ENCODE assay signal across 9 mouse cellular contexts in the genomic region with DNA sequence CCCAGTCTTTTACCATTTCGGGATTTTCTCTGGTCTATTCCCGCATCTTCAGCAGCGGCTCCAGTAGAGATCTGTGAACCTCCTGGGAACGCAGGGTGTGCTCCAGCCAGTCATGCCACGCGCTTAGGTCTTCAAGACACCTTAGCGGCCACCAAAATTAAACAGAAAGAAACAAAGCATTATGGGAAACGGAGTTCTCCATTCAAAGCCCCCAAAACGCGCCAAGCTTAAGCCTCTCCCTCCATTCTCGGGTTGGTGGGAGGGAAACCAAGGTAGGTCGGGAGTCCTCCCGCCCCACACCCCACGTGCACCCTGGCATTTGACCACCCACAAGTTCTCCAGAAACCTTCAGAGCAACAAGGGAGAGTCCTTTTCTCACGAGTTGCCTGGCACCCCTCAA. TPM values are rescaled to one million over a fixed set of nuclear protein-coding genes. Genes with fewer than 3 reads are reported as not detected.
DNase-seq lines count a peak whose midpoint lies in the region; ATAC-seq and TF ChIP-seq lines count a peak whose summit lies in the region.
"Had no signal": no experiment of that assay in that cellular context is flagged by ENCODE, and none has a peak within 500 bp of the region (broad histone marks: within the 10 kb centered on the region; RNA-seq: fewer than 3 reads in every experiment).

No protein-coding gene starts in this region.

- no peaks in the 10 kb centered on the region for H3K4me1 ChIP-seq in heart, embryonic 11.5 days (ENCODE audit: control insufficient read depth, insufficient read depth, low read length)
- no peaks in the 10 kb centered on the region for H3K4me1 ChIP-seq in heart, adult 2 months (ENCODE audit: control insufficient read depth, insufficient read depth, low read length)
- H3K4me1 ChIP-seq in hindbrain, embryonic 11.5 days (replicated peaks; ENCODE audit: control insufficient read depth, insufficient read depth, low read length): no peaks in the 10 kb centered on the region
- H3K4me1 ChIP-seq in midbrain, embryonic 15.5 days: peaks cover 4% of the 10 kb centered on the region; the same call in 1 of the 2 replicates

- WGBS in heart, embryonic 11.5 days (ENCODE audit: insufficient replicate concordance): 11% methylated on average over 15 of the region's 15 CpGs
- 15% methylated on average over 15 of the region's 15 CpGs for WGBS in heart, adult 2 months
- 16% methylated on average over 12 of the region's 15 CpGs for WGBS in hindbrain, embryonic 11.5 days
- 21% methylated on average over 15 of the region's 15 CpGs for WGBS in midbrain, embryonic 15.5 days

- no peaks in the 10 kb centered on the region for H3K9me3 ChIP-seq in heart, embryonic 11.5 days (replicated peaks; ENCODE audit: control insufficient read depth, low read length)
- H3K9me3 ChIP-seq in hindbrain, embryonic 11.5 days (ENCODE audit: control insufficient read depth, low read length): no peaks in the 10 kb centered on the region
- no peaks in the 10 kb centered on the region for H3K9me3 ChIP-seq in midbrain, embryonic 15.5 days

- TF ChIP-seq EP300 in heart, adult 2 months (IDR thresholded peaks at IDR 0.05; ENCODE audit: insufficient read depth, low read depth, low read length): no peak

- TF ChIP-seq POLR2A in heart, adult 2 months (IDR thresholded peaks at IDR 0.05; ENCODE audit: insufficient read depth, low read depth, low read length): no peak

- H3K79me2 ChIP-seq in heart, adult 2 months (replicated peaks; ENCODE audit: control insufficient read depth, insufficient read depth, low read length): no peaks in the 10 kb centered on the region

- peaks cover 14% of the 10 kb centered on the region; the same call in 1 of the 2 replicates for H3K27me3 ChIP-seq in heart, embryonic 11.5 days (ENCODE audit: control insufficient read depth, insufficient read depth, low read length)
- H3K27me3 ChIP-seq in heart, adult 2 months (ENCODE audit: control insufficient read depth, insufficient read depth, low read length): peaks cover 2% of the 10 kb centered on the region; the same call in 1 of the 2 replicates
- no peaks in the 10 kb centered on the region for H3K27me3 ChIP-seq in hindbrain, embryonic 11.5 days (ENCODE audit: control insufficient read depth, insufficient read depth, low read length)
- H3K27me3 ChIP-seq in midbrain, embryonic 15.5 days (replicated peaks): no peaks in the 10 kb centered on the region; the same call in 1 of the 2 replicates

- peak overlapping the region; percentile 85 for H3K4me2 ChIP-seq in heart, embryonic 11.5 days
- peak overlapping the region; percentile 81 for H3K4me2 ChIP-seq in hindbrain, embryonic 11.5 days (replicated peaks; ENCODE audit: low read depth, low read length)
- peak overlapping the region; percentile 95 for H3K4me2 ChIP-seq in midbrain, embryonic 15.5 days

- DNase-seq in heart, adult 2 months: no peak
- DNase-seq in R1 (ENCODE audit: low read depth, low spot score): peak; percentile 65
- DNase-seq in hindbrain, embryonic 11.5 days (ENCODE audit: low spot score): peak; percentile 40
- DNase-seq in urinary bladder, postnatal 36 days (ENCODE audit: low spot score in 2 of 2): no peak
- DNase-seq in testis, postnatal 10 days (ENCODE audit: low spot score): no peak
- DNase-seq in spleen, adult 12 weeks (ENCODE audit: low spot score): no peak

- no peak overlapping the region for H3K9ac ChIP-seq in heart, embryonic 11.5 days (ENCODE audit: low read depth, low read length)
- no peak overlapping the region for H3K9ac ChIP-seq in heart, adult 2 months (ENCODE audit: low read depth, low read length)
- peak overlapping the region; percentile 37; the same call in 1 of the 2 replicates for H3K9ac ChIP-seq in hindbrain, embryonic 11.5 days (ENCODE audit: low read depth, low read length)
- H3K9ac ChIP-seq in midbrain, embryonic 15.5 days: peak overlapping the region; percentile 32; the same call in 1 of the 2 replicates

- H3K27ac ChIP-seq in heart, embryonic 11.5 days (ENCODE audit: low read depth, low read length): no peak overlapping the region
- no peak overlapping the region for H3K27ac ChIP-seq in heart, adult 2 months
- no peak overlapping the region for H3K27ac ChIP-seq in hindbrain, embryonic 11.5 days (ENCODE audit: low read depth, low read length)
- no peak overlapping the region for H3K27ac ChIP-seq in midbrain, embryonic 15.5 days
- H3K27ac ChIP-seq: macrophage had no signal

- no peaks in the 10 kb centered on the region for H3K36me3 ChIP-seq in heart, embryonic 11.5 days (ENCODE audit: control insufficient read depth, insufficient read depth, low read length)
- H3K36me3 ChIP-seq in heart, adult 2 months (ENCODE audit: control insufficient read depth, insufficient read depth, low read length): no peaks in the 10 kb centered on the region
- no peaks in the 10 kb centered on the region for H3K36me3 ChIP-seq in hindbrain, embryonic 11.5 days (ENCODE audit: control insufficient read depth, insufficient read depth, low read length)
- no peaks in the 10 kb centered on the region for H3K36me3 ChIP-seq in midbrain, embryonic 15.5 days (replicated peaks)

- no peak for ATAC-seq in heart, embryonic 11.5 days (replicated peaks; ENCODE audit: insufficient number of reproducible peaks, low FRiP score, low TSS enrichment)
- ATAC-seq in hindbrain, embryonic 11.5 days (ENCODE audit: low FRiP score): no peak; the same call in 1 of the 2 replicates
- ATAC-seq in midbrain, embryonic 15.5 days (replicated peaks): 0 out of 2 replicates have a peak, but pooled peaks have one; percentile 3

- H3K4me3 ChIP-seq in heart, embryonic 11.5 days (ENCODE audit: low read depth, low read length): peak overlapping the region; percentile 46
- no peak overlapping the region for H3K4me3 ChIP-seq in heart, adult 2 months
- peak overlapping the region; percentile 43 for H3K4me3 ChIP-seq in hindbrain, embryonic 11.5 days (ENCODE audit: low read depth, low read length)
- H3K4me3 ChIP-seq in midbrain, embryonic 15.5 days: peak overlapping the region; percentile 47

- intact Hi-C loops in heart, adult 2 months (cut with DNase I): no loop called here

- no peak for TF ChIP-seq CTCF in heart, adult 2 months (IDR thresholded peaks at IDR 0.05)

RNA-seq across cellular contexts. Expression of a gene that starts 47.2 kb away (rescaled TPM):
- 1.1 and 1.2 TPM in 2 replicates for polyA plus RNA-seq in heart, embryonic 11.5 days (2014; fragmentation: Nextera tagmentation; extraction: Ambion mirVana)
- under 1 TPM in 1 of 2 experiments, not detected in 1; 0.42 TPM for total RNA-seq in heart, adult 2 months (2021)
- polyA plus RNA-seq in heart, adult 2 months (2012; rRNA removed): 0.18 TPM in 1 of 2 replicates, not detected in the other
- polyA plus RNA-seq in hindbrain, embryonic 11.5 days (2014; fragmentation: Nextera tagmentation; extraction: Ambion mirVana): 4.7 and 5.6 TPM in 2 replicates
- polyA plus RNA-seq in midbrain, embryonic 15.5 days (2015; fragmentation: Nextera tagmentation; extraction: Ambion mirVana): 5.8 and 7.9 TPM in 2 replicates
- polyA plus RNA-seq: macrophage had no signal

Comparison
In these comparisons a context has a peak if more than half of its experiments do, and no peak if none do; other contexts are left out.
1. H3K9ac ChIP-seq: peak in hindbrain, embryonic 11.5 days (single experiment) and midbrain, embryonic 15.5 days (single experiment); none in heart, embryonic 11.5 days (single experiment) and heart, adult 2 months (single experiment).
2. DNase-seq: peak in R1 (single experiment) and hindbrain, embryonic 11.5 days (single experiment); none in heart, adult 2 months (0 of 2), urinary bladder, postnatal 36 days (0 of 2), testis, postnatal 10 days (single experiment) and spleen, adult 12 weeks (single experiment).
3. Peak in every context shown above with its lines, with median percentiles within 50 percentile points of each other: H3K4me2 ChIP-seq.